Mouse (Mus musculus): ENCODE measurements around the gene Cnga1. TPM values are rescaled to one million over a fixed set of nuclear protein-coding genes. Genes with fewer than 3 reads are reported as not detected.

Cnga1 gene
- polyA plus RNA-seq, 1 experiment from 2014 or later = not detected

DNA sequence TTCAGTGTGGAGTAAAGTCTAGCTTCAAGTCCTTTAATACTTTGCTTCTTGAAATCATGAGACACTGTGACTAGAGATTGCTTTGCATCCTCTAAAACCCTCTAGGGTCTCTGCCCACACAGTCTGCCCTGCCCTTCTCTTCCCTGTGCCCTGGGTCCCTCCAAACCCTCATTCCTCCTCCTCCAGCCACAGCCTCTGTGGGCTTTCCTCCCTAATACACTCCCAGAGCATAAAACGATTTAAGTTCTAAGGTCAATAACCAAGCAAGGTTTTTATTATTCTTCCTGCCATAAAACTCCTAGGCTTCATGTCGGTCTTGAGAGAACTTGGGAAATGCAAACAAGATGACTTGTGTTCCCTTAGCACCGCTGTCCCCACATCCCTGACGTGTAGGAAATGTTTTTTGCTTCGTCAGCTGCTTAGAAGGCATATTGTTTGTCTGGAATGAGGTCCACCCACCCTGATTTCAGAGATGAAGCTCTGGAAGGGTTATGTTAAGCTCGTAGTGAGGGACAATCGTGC, 12.3 kb upstream of the Cnga1 start:
- Histone ChIP-seq H3K4me1 (no peaks in the 10 kb centered on the region), H3K9me3 (no peaks in the 10 kb centered on the region), H3K4me3 (no peak overlapping the region), H3K27me3 (ENCODE audit: poor library complexity, severe bottlenecking) (no peaks in the 10 kb centered on the region), H3K36me3 (replicated peaks) (no peaks in the 10 kb centered on the region), H3K27ac (no peak overlapping the region)
- no peak for DNase-seq (ENCODE audit: extremely low spot score, low spot score)
- 73% methylated on average over 7 of the region's 7 CpGs for WGBS

DNA sequence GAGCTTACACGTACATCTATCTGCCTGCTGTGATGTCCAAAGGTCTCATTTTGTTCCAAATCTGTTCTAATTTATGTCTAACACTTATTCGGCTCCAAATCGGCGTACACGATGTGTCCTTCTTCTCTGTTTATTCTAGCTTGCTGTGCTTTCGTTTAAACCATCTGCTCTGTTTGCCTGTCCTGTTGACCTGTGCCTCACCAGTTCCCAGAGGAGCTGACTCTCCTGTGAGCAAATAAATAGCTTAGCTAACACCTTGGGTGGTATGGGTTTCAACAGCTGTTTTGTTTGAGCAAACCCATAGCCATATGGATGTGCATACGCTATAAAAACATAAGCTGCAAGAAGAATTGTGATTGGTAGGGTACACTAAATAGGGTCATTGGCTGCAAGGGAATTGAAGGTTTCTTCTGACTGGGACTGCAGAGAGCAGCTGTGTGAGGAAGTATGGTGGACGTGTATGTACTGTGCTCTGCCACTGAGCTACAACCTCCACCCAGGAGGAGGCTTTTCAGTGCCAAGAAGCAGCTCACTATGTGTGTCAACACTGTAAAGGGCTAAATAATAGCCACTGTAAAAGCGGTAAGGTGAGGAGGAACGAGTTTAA, 9.1 kb upstream of the Cnga1 start:
- 75% methylated on average over 10 of the region's 10 CpGs for WGBS
- Histone ChIP-seq H3K9me3 (no peaks in the 10 kb centered on the region), H3K4me3 (no peak overlapping the region), H3K27me3 (ENCODE audit: poor library complexity, severe bottlenecking) (peaks cover 30% of the 10 kb centered on the region), H3K27ac (no peak overlapping the region), H3K36me3 (replicated peaks) (no peaks in the 10 kb centered on the region), H3K4me1 (peaks cover 3% of the 10 kb centered on the region)
- no peak for DNase-seq (ENCODE audit: extremely low spot score, low spot score)

DNA sequence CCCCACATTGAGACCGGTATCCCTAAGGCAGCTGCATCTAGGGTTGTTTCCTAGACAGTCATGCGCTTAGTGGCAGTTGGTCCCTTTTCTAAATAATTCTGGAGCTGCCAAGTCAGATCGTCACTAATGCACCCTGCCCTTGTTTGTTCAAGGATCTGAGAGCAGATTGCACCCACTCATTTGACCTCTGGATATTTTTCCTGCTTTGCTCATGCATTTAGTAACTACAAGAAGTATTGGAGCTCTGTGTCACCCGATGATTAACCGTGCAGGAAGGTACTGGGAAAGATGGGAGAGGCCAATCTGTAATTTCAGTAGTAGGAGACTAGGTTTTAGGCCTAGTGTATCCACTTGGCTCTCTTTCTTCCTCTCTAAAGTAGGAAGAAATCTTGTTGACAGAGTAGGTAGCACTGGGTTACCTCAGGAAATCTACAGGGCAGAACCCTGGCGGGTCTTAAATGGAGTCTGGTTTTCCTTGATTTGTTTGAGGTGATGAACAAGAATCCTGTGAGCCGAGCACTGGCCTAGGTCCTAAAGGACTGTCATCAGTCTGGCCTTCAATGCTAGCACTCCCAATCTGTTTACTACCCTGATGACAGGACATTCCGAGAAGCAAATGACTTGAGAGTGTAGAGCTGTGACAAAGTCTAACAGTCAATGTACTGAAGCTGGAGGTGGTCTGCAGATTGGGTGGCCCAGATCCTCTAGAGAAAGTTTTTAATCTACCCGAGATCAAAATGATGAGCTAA, 5.1 kb upstream of the Cnga1 start:
- 89% methylated on average over 9 of the region's 9 CpGs for WGBS
- Histone ChIP-seq H3K36me3 (replicated peaks) (no peaks in the 10 kb centered on the region), H3K27me3 (ENCODE audit: poor library complexity, severe bottlenecking) (peaks cover 70% of the 10 kb centered on the region), H3K4me3 (no peak overlapping the region), H3K9me3 (no peaks in the 10 kb centered on the region), H3K4me1 (peaks cover 16% of the 10 kb centered on the region), H3K27ac (no peak overlapping the region)
- DNase-seq (ENCODE audit: extremely low spot score, low spot score) = no peak

DNA sequence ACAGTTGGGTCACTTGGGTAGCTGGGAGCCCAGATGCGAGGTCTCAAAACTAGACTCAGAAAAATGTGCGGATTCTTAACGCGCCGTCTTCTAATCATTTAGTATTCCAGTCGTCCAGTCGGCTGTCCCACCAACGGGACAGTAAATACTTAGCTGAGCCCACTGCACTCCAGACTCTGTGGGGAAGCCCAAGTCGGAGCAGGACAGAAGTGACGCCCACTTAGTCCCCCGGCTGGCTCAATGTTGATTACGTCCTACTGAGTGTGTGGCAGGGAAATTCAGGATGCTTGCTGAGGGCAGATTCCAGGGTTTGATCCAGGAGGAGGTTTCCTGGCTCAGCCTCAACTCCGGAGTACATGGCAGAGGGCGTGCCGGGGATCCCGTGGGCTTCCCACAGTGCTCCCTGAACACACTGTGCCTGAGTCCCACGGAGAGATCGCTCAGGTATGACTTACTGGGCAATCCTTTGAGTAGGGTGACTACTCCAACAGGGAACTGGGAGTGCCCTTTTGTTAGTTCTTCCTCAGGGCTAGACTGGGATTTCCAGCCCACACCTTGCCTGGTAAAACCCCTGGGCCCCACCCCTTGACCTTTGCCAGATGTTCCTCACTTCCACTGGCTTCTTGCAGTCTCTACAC, 4.0 kb upstream of the Cnga1 start:
- WGBS = 6% methylated on average over 18 of the region's 18 CpGs
- no peaks in the 10 kb centered on the region for H3K36me3 ChIP-seq (replicated peaks)
- DNase-seq (ENCODE audit: extremely low spot score, low spot score) = no peak
- H3K27me3 ChIP-seq (ENCODE audit: poor library complexity, severe bottlenecking) = peaks cover 72% of the 10 kb centered on the region
- H3K9me3 ChIP-seq = no peaks in the 10 kb centered on the region
- H3K4me3 ChIP-seq = peak overlapping the region; percentile 63
- peaks cover 16% of the 10 kb centered on the region for H3K4me1 ChIP-seq
- H3K27ac ChIP-seq = no peak overlapping the region

DNA sequence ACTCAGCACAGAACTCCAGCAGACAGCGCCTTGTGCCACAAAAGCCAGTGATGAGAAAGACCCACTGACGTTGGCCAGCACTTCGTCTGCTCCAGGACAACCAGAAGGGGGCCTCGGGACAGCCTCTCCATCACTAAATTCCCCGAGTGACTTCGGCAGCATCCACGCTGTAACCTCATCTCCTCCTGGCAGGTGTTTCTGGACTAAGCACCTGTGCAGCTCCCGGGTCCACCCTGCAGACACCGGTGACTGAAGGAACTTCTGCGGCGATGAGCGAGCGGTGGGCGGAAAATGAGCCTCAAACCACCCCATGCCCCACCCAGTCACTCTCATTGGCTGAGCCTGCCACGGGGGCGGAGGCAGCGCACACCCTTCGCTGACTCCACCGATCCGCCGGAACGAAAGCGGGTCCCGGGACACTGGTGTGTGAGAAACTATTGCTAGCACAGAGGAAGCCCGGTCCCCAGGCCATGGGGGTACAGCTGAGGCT, 3.4 kb upstream of the Cnga1 start, which contains the start of gene Nipal1:
Gene Nipal1, plus strand, starts transcription at position 378 of the 490 bp plus-strand sequence.
- Histone ChIP-seq H3K36me3 (replicated peaks) (no peaks in the 10 kb centered on the region), H3K4me1 (peaks cover 16% of the 10 kb centered on the region), H3K4me3 (peak within 1 kb of the TSS; percentile 63), H3K27me3 (ENCODE audit: poor library complexity, severe bottlenecking) (peaks cover 72% of the 10 kb centered on the region), H3K9me3 (no peaks in the 10 kb centered on the region), H3K27ac (no peak within 1 kb of the TSS)
- peak; percentile 80 for DNase-seq (ENCODE audit: extremely low spot score, low spot score)
- WGBS = 0% methylated on average over 25 of the region's 25 CpGs

DNA sequence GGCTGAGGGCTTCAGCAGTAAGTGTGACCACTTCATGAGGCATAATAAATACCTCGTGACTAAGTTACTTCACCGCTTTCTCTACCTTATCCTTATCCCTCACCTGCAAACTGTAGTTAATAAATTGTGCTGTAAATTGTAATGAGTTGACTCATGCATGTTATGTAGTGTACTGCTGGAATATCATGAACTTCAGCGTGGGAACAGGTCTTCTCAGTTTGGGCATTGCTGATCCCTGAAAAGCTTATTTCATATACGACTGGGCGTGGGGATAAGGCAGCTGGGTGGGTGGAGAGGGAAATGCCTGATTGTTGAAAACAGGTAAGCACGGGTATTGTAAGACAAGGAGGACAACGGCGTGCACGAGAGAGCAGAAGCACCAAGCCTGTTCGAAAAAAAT, 2.9 kb upstream of the Cnga1 start:
- Histone ChIP-seq H3K27ac (no peak overlapping the region), H3K9me3 (no peaks in the 10 kb centered on the region), H3K4me3 (peak overlapping the region; percentile 63), H3K27me3 (ENCODE audit: poor library complexity, severe bottlenecking) (peaks cover 72% of the 10 kb centered on the region), H3K4me1 (peaks cover 16% of the 10 kb centered on the region), H3K36me3 (replicated peaks) (no peaks in the 10 kb centered on the region)
- no peak for DNase-seq (ENCODE audit: extremely low spot score, low spot score)
- 31% methylated on average over 10 of the region's 10 CpGs for WGBS

DNA sequence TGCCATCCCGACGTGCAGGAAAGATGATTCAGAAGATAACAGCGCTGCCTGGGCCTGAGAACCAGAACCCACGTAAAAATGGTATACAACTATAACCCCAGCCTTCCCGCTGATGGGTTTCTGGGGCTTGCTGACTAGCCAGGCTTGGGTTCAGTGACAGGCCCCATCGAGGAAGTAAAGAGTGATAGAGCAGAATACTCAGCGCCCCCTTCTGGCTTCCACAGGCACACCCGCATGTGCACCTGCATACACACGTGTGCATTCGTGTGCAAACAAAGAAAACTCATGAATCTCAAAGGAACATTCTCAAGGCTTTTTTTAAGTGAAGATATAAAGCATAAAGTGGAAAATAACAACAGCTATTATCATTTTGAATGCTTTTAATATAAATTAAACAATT, 2.1 kb upstream of the Cnga1 start:
- Histone ChIP-seq H3K36me3 (replicated peaks) (no peaks in the 10 kb centered on the region), H3K4me1 (peaks cover 16% of the 10 kb centered on the region), H3K27me3 (ENCODE audit: poor library complexity, severe bottlenecking) (peaks cover 72% of the 10 kb centered on the region), H3K27ac (no peak overlapping the region), H3K4me3 (no peak overlapping the region), H3K9me3 (no peaks in the 10 kb centered on the region)
- no peak for DNase-seq (ENCODE audit: extremely low spot score, low spot score)
- WGBS = 39% methylated on average over 10 of the region's 10 CpGs

DNA sequence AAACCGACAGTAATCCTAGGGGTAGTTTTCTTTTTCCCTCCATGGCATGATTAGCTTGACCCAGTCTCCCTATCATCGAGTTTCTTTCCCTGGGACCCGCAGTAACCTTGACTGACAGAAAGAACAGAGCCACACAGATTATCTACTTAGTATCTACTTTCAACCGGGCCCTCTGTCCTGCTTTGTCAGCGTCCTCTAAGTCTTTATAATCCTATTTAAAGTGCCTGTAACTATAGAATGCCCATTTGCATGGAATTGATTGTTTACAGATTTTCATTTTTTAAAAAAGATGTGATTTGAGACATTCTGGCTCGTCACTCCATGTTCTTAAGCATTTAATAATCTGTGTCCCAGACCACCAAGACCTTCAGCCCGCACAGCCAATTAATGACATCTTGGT, 420 bp downstream of the Cnga1 start:
- Histone ChIP-seq H3K9me3 (no peaks in the 10 kb centered on the region), H3K27ac (no peak overlapping the region), H3K36me3 (replicated peaks) (no peaks in the 10 kb centered on the region), H3K27me3 (ENCODE audit: poor library complexity, severe bottlenecking) (peaks cover 47% of the 10 kb centered on the region), H3K4me1 (peaks cover 16% of the 10 kb centered on the region), H3K4me3 (no peak overlapping the region)
- DNase-seq (ENCODE audit: extremely low spot score, low spot score) = no peak
- 78% methylated on average over 7 of the region's 7 CpGs for WGBS

DNA sequence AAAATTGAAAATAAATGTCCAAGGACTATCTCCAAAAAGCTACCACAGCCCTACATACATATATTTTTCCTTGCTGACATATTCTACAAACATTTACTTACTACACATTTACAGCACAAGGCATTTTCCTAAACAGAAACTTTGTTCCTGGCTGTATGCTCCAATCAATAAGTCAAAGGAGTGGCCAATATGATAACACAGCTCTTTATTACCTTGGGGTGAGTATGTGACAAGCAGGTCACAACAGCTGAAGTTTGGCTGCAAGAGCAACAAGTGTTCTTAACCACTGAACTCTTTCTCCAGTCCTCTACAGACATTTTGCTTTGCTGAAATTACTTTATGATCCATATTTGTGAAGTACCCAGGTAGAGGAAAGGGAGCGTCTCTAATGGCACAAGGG, 4.0 kb downstream of the Cnga1 start:
- H3K36me3 ChIP-seq (replicated peaks) = no peaks in the 10 kb centered on the region
- no peaks in the 10 kb centered on the region for H3K9me3 ChIP-seq
- 91% methylated on average over 1 of the region's 1 CpGs for WGBS
- peaks cover 11% of the 10 kb centered on the region; the same call in 1 of the 2 replicates for H3K27me3 ChIP-seq (ENCODE audit: poor library complexity, severe bottlenecking)
- H3K27ac ChIP-seq = no peak overlapping the region
- no peak for DNase-seq (ENCODE audit: extremely low spot score, low spot score)
- H3K4me3 ChIP-seq = no peak overlapping the region
- no peaks in the 10 kb centered on the region for H3K4me1 ChIP-seq

DNA sequence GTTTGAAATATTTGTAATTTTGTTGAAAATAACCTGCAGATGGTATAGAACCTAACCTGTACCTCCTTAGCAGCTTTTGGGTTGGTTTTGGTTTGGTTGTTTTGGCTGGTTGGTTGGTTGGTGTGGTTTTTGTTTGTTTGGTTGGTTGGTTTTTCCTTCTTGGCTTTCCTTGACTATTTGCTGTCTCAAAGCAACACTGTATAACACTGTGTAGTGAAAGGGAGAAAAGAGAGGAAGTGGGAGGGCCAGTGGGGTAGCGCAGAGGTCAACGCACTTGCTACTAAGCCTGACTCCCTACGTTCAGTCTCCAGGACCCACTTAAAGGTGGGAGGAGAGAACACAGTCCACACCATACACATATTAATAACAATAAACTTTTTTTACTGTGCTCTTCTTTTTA, 7.5 kb downstream of the Cnga1 start:
- no peaks in the 10 kb centered on the region for H3K4me1 ChIP-seq
- H3K27ac ChIP-seq = no peak overlapping the region
- no peaks in the 10 kb centered on the region for H3K27me3 ChIP-seq (ENCODE audit: poor library complexity, severe bottlenecking)
- H3K36me3 ChIP-seq (replicated peaks) = no peaks in the 10 kb centered on the region
- no peak for DNase-seq (ENCODE audit: extremely low spot score, low spot score)
- WGBS = 87% methylated on average over 3 of the region's 3 CpGs
- H3K4me3 ChIP-seq = no peak overlapping the region
- H3K9me3 ChIP-seq = no peaks in the 10 kb centered on the region

DNA sequence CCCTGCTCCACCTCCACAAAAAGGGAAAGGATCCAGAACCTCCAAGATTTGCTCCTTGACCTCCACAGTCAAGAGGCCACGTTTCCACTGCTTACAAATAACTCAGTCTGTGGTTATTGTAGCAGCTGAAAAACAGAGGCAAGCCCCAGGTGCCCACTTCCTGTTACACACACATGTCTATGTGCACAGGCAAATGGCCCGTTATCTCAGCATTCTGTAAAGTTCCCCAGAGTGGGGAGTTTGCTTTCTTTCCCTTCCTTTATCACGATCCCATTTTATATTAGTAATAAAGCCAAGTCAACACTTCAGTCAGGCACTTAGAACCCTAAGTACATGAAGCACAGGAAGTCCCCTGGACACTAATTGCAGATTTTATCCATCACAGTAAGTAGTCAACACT, 8.0 kb downstream of the Cnga1 start:
- no peaks in the 10 kb centered on the region for H3K36me3 ChIP-seq (replicated peaks)
- WGBS = 76% methylated on average over 3 of the region's 3 CpGs

DNA sequence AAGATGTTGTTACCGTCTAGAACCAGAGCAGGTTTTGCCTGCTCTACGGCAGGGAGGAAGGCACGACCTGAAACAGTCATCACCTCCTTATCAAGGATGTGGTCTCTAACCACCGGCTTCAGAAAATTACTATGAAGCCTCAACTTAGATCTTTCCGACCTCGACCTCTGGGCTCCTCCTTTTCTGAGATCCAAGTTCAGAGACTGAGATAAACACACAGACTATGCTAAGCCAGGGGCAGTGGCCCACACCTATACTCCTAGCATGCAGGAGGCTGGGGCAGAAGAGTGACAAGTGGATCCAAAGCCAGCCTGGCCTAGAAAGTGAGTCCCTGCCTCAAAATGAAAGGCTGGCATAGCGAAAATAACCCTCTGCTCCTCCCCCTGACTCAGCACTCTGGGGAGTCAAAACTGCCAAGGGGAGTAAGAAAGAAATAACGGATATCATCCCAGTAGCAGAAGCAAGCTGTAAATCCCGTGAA, 9.2 kb downstream of the Cnga1 start:
- Histone ChIP-seq H3K4me3 (no peak overlapping the region), H3K36me3 (replicated peaks) (no peaks in the 10 kb centered on the region), H3K9me3 (no peaks in the 10 kb centered on the region), H3K27ac (no peak overlapping the region), H3K4me1 (no peaks in the 10 kb centered on the region), H3K27me3 (ENCODE audit: poor library complexity, severe bottlenecking) (no peaks in the 10 kb centered on the region)
- no peak for DNase-seq (ENCODE audit: extremely low spot score, low spot score)
- WGBS = 89% methylated on average over 9 of the region's 9 CpGs

More for the DNA sequence above, 8.0 kb downstream of the Cnga1 start:
- no peaks in the 10 kb centered on the region for H3K9me3 ChIP-seq
- H3K4me3 ChIP-seq = no peak overlapping the region
- no peaks in the 10 kb centered on the region for H3K4me1 ChIP-seq
- H3K27me3 ChIP-seq (ENCODE audit: poor library complexity, severe bottlenecking) = no peaks in the 10 kb centered on the region
- no peak overlapping the region for H3K27ac ChIP-seq
- DNase-seq (ENCODE audit: extremely low spot score, low spot score) = no peak

DNA sequence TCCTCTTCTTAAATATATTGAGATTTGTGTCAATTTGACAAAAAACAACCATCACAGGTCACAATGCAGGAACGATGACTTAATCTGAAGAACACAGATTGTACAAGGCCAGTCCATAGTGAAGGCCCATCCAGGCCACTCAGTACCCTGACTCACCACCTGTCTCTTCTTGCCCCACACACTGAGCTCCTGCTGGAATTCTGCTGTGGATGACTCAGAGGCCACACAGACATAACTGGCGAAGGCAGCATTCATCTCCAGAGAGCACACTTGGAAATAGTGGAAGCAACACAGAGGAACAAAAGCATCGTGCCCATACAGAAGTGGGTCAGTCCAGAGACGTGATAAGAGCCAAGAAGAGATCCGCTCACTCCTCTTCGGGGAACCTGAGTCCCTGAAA, 14.0 kb downstream of the Cnga1 start:
- WGBS = 95% methylated on average over 6 of the region's 6 CpGs
- H3K4me1 ChIP-seq = no peaks in the 10 kb centered on the region
- no peaks in the 10 kb centered on the region for H3K9me3 ChIP-seq
- H3K36me3 ChIP-seq (replicated peaks) = no peaks in the 10 kb centered on the region
- no peak overlapping the region for H3K27ac ChIP-seq
- H3K4me3 ChIP-seq = no peak overlapping the region
- H3K27me3 ChIP-seq (ENCODE audit: poor library complexity, severe bottlenecking) = no peaks in the 10 kb centered on the region
- no peak for DNase-seq (ENCODE audit: extremely low spot score, low spot score)

Measured in forebrain, embryonic 10.5 days (tissue).